Mouse (Mus musculus): ENCODE data around the gene Gng12.

GRCm38 (mm10) chr6:67021308-67021707 lies 125.1 kb downstream of the Gng12 start:
- TF ChIP-seq GATA1 (IDR thresholded peaks at IDR 0.05; ENCODE audit: low read length) (no peak), TAL1 (IDR thresholded peaks at IDR 0.05; ENCODE audit: low read length) (no peak)

Data from erythroblast, embryonic 14.5 days (primary cell).